Mouse (Mus musculus): Measurements from ENCODE around the gene Pcbp3.

Gene Pcbp3

GRCm38 (mm10) chr10:76844365-76844764 lies 117.3 kb downstream of the Pcbp3 start:
- DNase-seq (ENCODE audit: low spot score), result no peak

- no peak for DNase-seq (ENCODE audit: low spot score)
Observed at GRCm38 (mm10) chr10:76842087-76842486, 119.6 kb downstream of the Pcbp3 start.

- no peak for DNase-seq (ENCODE audit: low spot score)
Observed at GRCm38 (mm10) chr10:76841220-76841619, 120.5 kb downstream of the Pcbp3 start.

GRCm38 (mm10) chr10:76840566-76840965 lies 121.1 kb downstream of the Pcbp3 start:
- DNase-seq (ENCODE audit: low spot score), result no peak

GRCm38 (mm10) chr10:76835497-76836357 lies 126.0 kb downstream of the Pcbp3 start:
- DNase-seq (ENCODE audit: low spot score), result peak; percentile 77

GRCm38 (mm10) chr10:76832841-76833240 lies 128.8 kb downstream of the Pcbp3 start:
- no peak for DNase-seq (ENCODE audit: low spot score)

GRCm38 (mm10) chr10:76831915-76832314 lies 129.8 kb downstream of the Pcbp3 start:
- no peak for DNase-seq (ENCODE audit: low spot score)

- no peak for DNase-seq (ENCODE audit: low spot score)
Observed at GRCm38 (mm10) chr10:76831151-76831550, 130.5 kb downstream of the Pcbp3 start.

GRCm38 (mm10) chr10:76828936-76829335 lies 132.8 kb downstream of the Pcbp3 start:
- no peak for DNase-seq (ENCODE audit: low spot score)

GRCm38 (mm10) chr10:76822698-76823097 lies 139.0 kb downstream of the Pcbp3 start:
- DNase-seq (ENCODE audit: low spot score), result no peak

- DNase-seq (ENCODE audit: low spot score), result no peak
Observed at GRCm38 (mm10) chr10:76819321-76819720, 142.4 kb downstream of the Pcbp3 start.

GRCm38 (mm10) chr10:76818337-76818736 lies 143.3 kb downstream of the Pcbp3 start:
- no peak for DNase-seq (ENCODE audit: low spot score)

- no peak for DNase-seq (ENCODE audit: low spot score)
Observed at GRCm38 (mm10) chr10:76816930-76817329, 144.8 kb downstream of the Pcbp3 start.

GRCm38 (mm10) chr10:76816436-76816835 lies 145.3 kb downstream of the Pcbp3 start:
- no peak for DNase-seq (ENCODE audit: low spot score)

GRCm38 (mm10) chr10:76815481-76815880 lies 146.2 kb downstream of the Pcbp3 start:
- DNase-seq (ENCODE audit: low spot score), result no peak

GRCm38 (mm10) chr10:76814811-76815210 lies 146.9 kb downstream of the Pcbp3 start:
- DNase-seq (ENCODE audit: low spot score), result no peak

GRCm38 (mm10) chr10:76809916-76810660 lies 151.6 kb downstream of the Pcbp3 start:
- DNase-seq (ENCODE audit: low spot score), result no peak

- no peak for DNase-seq (ENCODE audit: low spot score)
Observed at GRCm38 (mm10) chr10:76809439-76809838, 152.2 kb downstream of the Pcbp3 start.

GRCm38 (mm10) chr10:76808446-76809400 lies 153.0 kb downstream of the Pcbp3 start:
- DNase-seq (ENCODE audit: low spot score), result no peak

- no peak for DNase-seq (ENCODE audit: low spot score)
Observed at GRCm38 (mm10) chr10:76802500-76802885, 159.2 kb downstream of the Pcbp3 start.

- no peak for DNase-seq (ENCODE audit: low spot score)
Observed at GRCm38 (mm10) chr10:76801841-76802499, 159.7 kb downstream of the Pcbp3 start.

Measured in ovary, postnatal 14 days (tissue).